Mouse (Mus musculus): ENCODE data around the gene Gm7173. TPM values are rescaled to one million over a fixed set of nuclear protein-coding genes. Genes with fewer than 3 reads are reported as not detected.

Gm7173 gene
- 0.27 and 0.54 TPM in 2 replicates for polyA plus RNA-seq (2016; fragmentation: Nextera tagmentation; extraction: Ambion mirVana)

DNA sequence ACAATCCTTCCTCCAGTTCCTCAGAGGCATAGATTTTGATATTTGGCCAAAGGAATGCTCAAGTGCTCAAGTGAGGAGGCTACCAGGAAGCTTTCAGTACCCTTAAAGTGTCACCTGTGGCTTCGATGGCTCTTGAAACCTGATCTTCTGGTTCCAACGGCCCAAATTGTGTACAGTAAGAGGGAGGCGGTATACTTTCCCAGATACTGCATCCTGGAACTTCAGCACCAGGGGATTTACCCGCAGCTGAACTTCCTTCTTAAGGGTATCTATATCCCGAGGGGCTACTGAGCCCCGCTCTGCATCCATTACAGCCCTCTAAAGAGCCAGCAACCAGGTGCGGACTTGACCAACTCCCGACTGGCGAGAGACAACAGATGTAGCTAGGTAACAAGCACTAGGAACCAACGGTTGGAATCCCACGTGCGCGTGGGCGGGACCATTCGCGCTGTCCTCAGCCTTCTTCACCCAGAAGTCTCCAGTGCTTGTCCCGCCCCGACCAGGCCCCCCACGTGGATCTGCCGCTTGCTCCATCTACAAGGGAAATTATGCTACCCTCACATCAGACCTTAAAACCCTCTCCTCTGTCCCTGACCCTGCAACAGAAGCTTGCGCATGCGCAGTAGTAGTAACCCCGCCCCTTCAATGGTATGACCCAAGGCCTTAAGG is at the start of gene Gm7173:
Gene Gm7173 (minus strand): TSS at position 309 of the 669 bp plus-strand sequence.
- WGBS, result 20% methylated on average over 23 of the region's 23 CpGs
- DNase-seq (ENCODE audit: low spot score), result peak; percentile 59
- no peaks in the 10 kb centered on the region for H3K9me3 ChIP-seq
- H3K36me3 ChIP-seq, result no peaks in the 10 kb centered on the region
- peak within 1 kb of the TSS; percentile 55 for H3K4me3 ChIP-seq
- H3K4me1 ChIP-seq, result no peaks in the 10 kb centered on the region
- peak within 1 kb of the TSS; percentile 47; the same call in 1 of the 2 replicates for H3K27ac ChIP-seq
- H3K27me3 ChIP-seq (ENCODE audit: insufficient read depth, poor library complexity, severe bottlenecking), result no peaks in the 10 kb centered on the region

DNA sequence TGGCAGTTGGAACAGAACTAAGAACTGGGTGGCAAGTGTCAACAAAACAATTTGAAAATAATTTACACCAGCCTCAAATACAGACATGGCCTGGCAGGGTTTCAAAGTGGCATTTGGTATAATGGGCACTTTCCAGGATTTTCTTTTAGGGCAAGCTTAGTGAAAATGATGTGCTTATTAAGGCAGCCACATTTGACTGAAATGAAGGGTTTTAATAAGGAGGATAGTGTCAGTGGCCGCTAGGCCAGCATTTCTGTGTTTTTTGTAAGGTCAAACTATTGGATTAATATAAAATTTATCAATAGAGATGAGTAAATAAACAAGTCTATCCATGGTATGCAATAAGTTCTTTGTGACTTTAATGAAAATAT is 546 bp upstream of the Gm7173 start:
- Histone ChIP-seq H3K27me3 (ENCODE audit: insufficient read depth, poor library complexity, severe bottlenecking) (no peaks in the 10 kb centered on the region), H3K4me3 (peak overlapping the region; percentile 55), H3K4me1 (no peaks in the 10 kb centered on the region), H3K36me3 (no peaks in the 10 kb centered on the region), H3K9me3 (no peaks in the 10 kb centered on the region), H3K27ac (no peak overlapping the region)
- no peak for DNase-seq (ENCODE audit: low spot score)
- 53% methylated on average over 1 of the region's 1 CpGs for WGBS

DNA sequence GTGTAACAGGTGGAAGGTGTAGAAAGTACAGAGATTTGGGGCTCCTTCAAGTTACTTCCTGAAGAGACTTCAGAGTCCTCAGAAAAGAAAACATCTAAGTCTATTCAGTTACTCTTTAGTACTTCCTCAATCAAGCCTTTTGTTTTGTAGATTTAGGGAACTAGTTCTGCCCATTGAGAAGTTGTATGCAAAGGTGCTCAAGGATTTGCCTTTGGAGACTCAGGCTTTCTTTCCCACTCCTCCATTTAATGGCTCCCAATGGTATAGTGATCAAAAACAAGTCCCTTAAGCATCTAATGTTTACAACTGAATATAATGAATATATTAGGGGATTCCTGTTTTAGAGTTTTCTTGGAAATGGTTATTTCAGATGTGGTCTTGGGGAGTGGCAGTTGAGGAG is 200.3 kb downstream of the Gm7173 start:
- Histone ChIP-seq H3K4me3 (no peak overlapping the region), H3K27me3 (ENCODE audit: insufficient read depth, poor library complexity, severe bottlenecking) (no peaks in the 10 kb centered on the region), H3K36me3 (no peaks in the 10 kb centered on the region), H3K27ac (no peak overlapping the region), H3K4me1 (no peaks in the 10 kb centered on the region), H3K9me3 (no peaks in the 10 kb centered on the region)
- DNase-seq (ENCODE audit: low spot score), result no peak

Other genes starting within 250 kb of the Gm7173 start
- 0.34 TPM in 2 replicates for gene Mageb16, start 154.2 kb upstream of the Gm7173 start, polyA plus RNA-seq (2016; fragmentation: Nextera tagmentation; extraction: Ambion mirVana)